Mouse (Mus musculus) forebrain, embryonic 14.5 days (tissue): ENCODE measurements around the gene Adgra1. TPM values are rescaled to one million over a fixed set of nuclear protein-coding genes. Genes with fewer than 3 reads are reported as not detected.

ENCODE experiments used
- ATAC-seq: fragments of 200-750 bp; cut with Nextera tagmentation; 2 replicates; pipeline ENCODE4 v1.8.0; 2017; ENCODE audit warnings: mild to moderate bottlenecking, moderate library complexity
- DNase-seq: peaks from one replicate; pipeline ENCODE4 v3.0.0-alpha.2; 2015; ENCODE audit warnings: low spot score
- H3K27ac ChIP-seq: fragments of 300-500 bp; sonication (generic); 2 replicates; pipeline ENCODE4 v1.5.1; 2014; ENCODE audit warnings: low read depth, mild to moderate bottlenecking, control low read depth, low read length, moderate library complexity
- H3K27me3 ChIP-seq: fragments of 300-500 bp; sonication (generic); replicated peaks from 2 replicates; pipeline ENCODE4 v1.6.1; 2014; ENCODE audit warnings: low read length, control low read depth, mixed read lengths; ENCODE audit not compliant: control insufficient read depth, insufficient read depth
- H3K36me3 ChIP-seq: fragments of 300-500 bp; sonication (generic); 2 replicates; pipeline ENCODE4 v1.6.1; 2014; ENCODE audit warnings: low read length, control low read depth; ENCODE audit not compliant: control insufficient read depth, insufficient read depth
- H3K4me1 ChIP-seq: fragments of 300-500 bp; sonication (generic); 2 replicates; pipeline ENCODE4 v1.6.1; 2014; ENCODE audit warnings: antibody characterized with exemption, low read length, control low read depth; ENCODE audit not compliant: control insufficient read depth, insufficient read depth
- H3K4me2 ChIP-seq: fragments of 300-500 bp; sonication (generic); 2 replicates; pipeline ENCODE4 v1.6.1; 2014; ENCODE audit warnings: mild to moderate bottlenecking, control low read depth, low read length
- H3K4me3 ChIP-seq: fragments of 300-500 bp; sonication (generic); 2 replicates; pipeline ENCODE4 v1.5.1; 2014; ENCODE audit warnings: low read depth, low read length, control low read depth
- H3K9ac ChIP-seq: fragments of 300-500 bp; sonication (generic); 2 replicates; pipeline ENCODE4 v1.6.1; 2014; ENCODE audit warnings: mild to moderate bottlenecking, low read length, control low read depth, moderate library complexity
- H3K9me3 ChIP-seq: fragments of 300-500 bp; sonication (generic); replicated peaks from 2 replicates; pipeline ENCODE4 v1.6.1; 2016; ENCODE audit warnings: low read length, control low read depth, mixed read lengths; ENCODE audit not compliant: control insufficient read depth
- WGBS: fragments of 180-500 bp; shearing (Covaris S2); extraction: QIAGEN DNeasy Blood & Tissue Kit; methylation state at CpG from one replicate; pipeline ENCODE4 v1.1.7; 2014; 5-methylcytosine and 5-hydroxymethylcytosine counted together
- polyA plus RNA-seq: library from polyadenylated mRNA; unstranded; fragments of >200 nt; fragmentation: Nextera tagmentation; extraction: Ambion mirVana; gene quantifications from 2 replicates; pipeline ENCODE4 v1.2.1, GENCODE M21; 2014

The Adgra1 gene
- 7.4 and 8.1 TPM in 2 replicates for polyA plus RNA-seq

DNA sequence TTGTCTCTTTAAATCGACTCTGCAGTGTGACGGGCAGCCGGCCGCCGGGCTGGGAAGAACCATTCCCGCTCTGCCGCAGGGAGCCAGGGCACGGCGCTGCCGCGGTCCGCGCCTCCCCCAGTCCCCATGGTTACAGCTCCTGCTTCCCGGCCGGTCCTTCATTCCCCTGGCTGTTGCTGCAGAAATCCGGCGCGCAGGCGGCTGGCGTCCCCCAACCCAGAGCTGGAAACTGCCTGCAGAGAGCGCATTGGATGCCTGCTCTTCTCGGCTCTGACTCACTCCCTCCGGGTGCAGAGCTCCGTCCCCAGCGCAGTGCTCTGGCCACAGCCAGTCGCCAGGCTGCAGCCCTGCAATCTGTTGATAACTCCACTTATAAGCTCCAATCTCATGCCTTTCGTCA is at the start of gene Adgra1:
Gene Adgra1, plus strand, starts transcription at position 139 of the 400 bp plus-strand sequence.
- peak within 1 kb of the TSS; percentile 18 for H3K4me3 ChIP-seq
- H3K4me2 ChIP-seq, result peak within 1 kb of the TSS; percentile 52
- peak; percentile 87 for ATAC-seq
- no peaks in the 10 kb centered on the region for H3K36me3 ChIP-seq
- no peaks in the 10 kb centered on the region for H3K9me3 ChIP-seq
- peak within 1 kb of the TSS; percentile 32 for H3K9ac ChIP-seq
- DNase-seq, result peak; percentile 91
- no peaks in the 10 kb centered on the region for H3K27me3 ChIP-seq
- peak within 1 kb of the TSS; percentile 65 for H3K27ac ChIP-seq
- peaks cover 29% of the 10 kb centered on the region for H3K4me1 ChIP-seq
- under 1% methylated on average over 27 of the region's 27 CpGs for WGBS

GRCm38 (mm10) chr7:139787382-139787781 is 46.6 kb upstream of the Adgra1 start:
- H3K9me3 ChIP-seq, result no peaks in the 10 kb centered on the region
- H3K36me3 ChIP-seq, result no peaks in the 10 kb centered on the region
- H3K4me2 ChIP-seq, result no peak overlapping the region
- DNase-seq, result no peak
- no peaks in the 10 kb centered on the region for H3K4me1 ChIP-seq
- H3K27ac ChIP-seq, result no peak overlapping the region
- H3K4me3 ChIP-seq, result no peak overlapping the region
- H3K9ac ChIP-seq, result no peak overlapping the region
- H3K27me3 ChIP-seq, result no peaks in the 10 kb centered on the region
- no peak for ATAC-seq
- 80% methylated on average over 2 of the region's 2 CpGs for WGBS

DNA sequence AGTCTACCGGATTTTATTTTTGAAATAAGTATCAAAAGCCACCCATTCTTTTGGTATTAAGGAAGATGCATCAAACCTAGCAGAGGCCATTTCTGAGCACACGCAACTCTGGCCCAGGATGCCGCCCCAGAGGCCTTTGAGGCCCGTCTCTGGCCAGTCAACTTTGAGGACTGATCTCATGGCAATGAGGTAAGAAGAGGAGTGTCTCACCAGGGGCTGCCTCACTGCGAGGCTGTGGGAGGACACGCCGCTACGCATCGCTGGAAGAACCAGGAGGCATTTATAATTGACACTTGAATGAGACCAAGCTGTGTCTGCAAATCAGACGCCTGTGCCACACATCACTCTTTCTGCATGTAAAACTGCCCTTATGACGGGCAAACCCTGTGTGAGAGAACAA is 45.0 kb upstream of the Adgra1 start:
- no peak overlapping the region for H3K4me3 ChIP-seq
- H3K27ac ChIP-seq, result no peak overlapping the region
- 69% methylated on average over 11 of the region's 11 CpGs for WGBS
- no peak for ATAC-seq
- no peaks in the 10 kb centered on the region for H3K36me3 ChIP-seq
- H3K4me1 ChIP-seq, result no peaks in the 10 kb centered on the region
- no peak overlapping the region for H3K9ac ChIP-seq
- no peak overlapping the region for H3K4me2 ChIP-seq
- H3K27me3 ChIP-seq, result no peaks in the 10 kb centered on the region
- DNase-seq, result no peak
- H3K9me3 ChIP-seq, result no peaks in the 10 kb centered on the region

- Histone ChIP-seq H3K4me2 (no peak overlapping the region), H3K36me3 (no peaks in the 10 kb centered on the region), H3K4me3 (no peak overlapping the region), H3K9me3 (no peaks in the 10 kb centered on the region), H3K27ac (no peak overlapping the region), H3K9ac (no peak overlapping the region), H3K27me3 (no peaks in the 10 kb centered on the region), H3K4me1 (no peaks in the 10 kb centered on the region)
- WGBS, result 93% methylated on average over 4 of the region's 4 CpGs
- no peak for ATAC-seq
- DNase-seq, result no peak
Observed at GRCm38 (mm10) chr7:139789718-139790117, 44.3 kb upstream of the Adgra1 start.

DNA sequence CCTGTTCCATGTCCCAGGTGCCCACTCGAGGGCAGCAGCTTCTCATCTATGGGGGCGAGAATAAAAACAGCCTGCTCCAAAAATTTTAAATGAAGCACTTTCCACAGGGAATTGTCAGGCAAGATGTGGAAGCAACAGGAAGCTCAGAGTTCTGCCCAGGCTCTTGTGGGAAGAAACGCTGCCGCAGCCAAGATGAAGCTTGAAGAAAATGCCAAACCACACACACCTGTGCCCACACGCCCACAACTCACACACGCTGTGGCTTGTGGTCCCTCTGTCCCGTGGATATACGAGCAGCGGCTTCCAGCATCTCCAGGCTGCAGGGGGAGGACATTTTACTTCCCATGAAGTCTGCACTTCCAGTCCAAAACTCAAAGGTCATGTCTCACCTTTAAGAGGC is 42.4 kb upstream of the Adgra1 start:
- H3K4me2 ChIP-seq, result no peak overlapping the region
- H3K4me3 ChIP-seq, result no peak overlapping the region
- WGBS, result 84% methylated on average over 9 of the region's 9 CpGs
- H3K27me3 ChIP-seq, result no peaks in the 10 kb centered on the region
- H3K4me1 ChIP-seq, result no peaks in the 10 kb centered on the region
- ATAC-seq (no peak), DNase-seq (no peak)
- no peaks in the 10 kb centered on the region for H3K9me3 ChIP-seq
- no peak overlapping the region for H3K9ac ChIP-seq
- H3K36me3 ChIP-seq, result no peaks in the 10 kb centered on the region
- no peak overlapping the region for H3K27ac ChIP-seq

- Histone ChIP-seq H3K9me3 (no peaks in the 10 kb centered on the region), H3K36me3 (no peaks in the 10 kb centered on the region), H3K4me3 (no peak overlapping the region), H3K4me1 (no peaks in the 10 kb centered on the region), H3K27me3 (no peaks in the 10 kb centered on the region), H3K9ac (no peak overlapping the region), H3K4me2 (no peak overlapping the region), H3K27ac (no peak overlapping the region)
- DNase-seq (peak; percentile 8), ATAC-seq (no peak)
- 39% methylated on average over 9 of the region's 9 CpGs for WGBS
Observed at GRCm38 (mm10) chr7:139795004-139795605, 38.9 kb upstream of the Adgra1 start.

- Histone ChIP-seq H3K9ac (no peak overlapping the region), H3K4me3 (no peak overlapping the region), H3K27me3 (no peaks in the 10 kb centered on the region), H3K4me1 (no peaks in the 10 kb centered on the region), H3K36me3 (no peaks in the 10 kb centered on the region), H3K27ac (no peak overlapping the region), H3K9me3 (no peaks in the 10 kb centered on the region), H3K4me2 (no peak overlapping the region)
- 64% methylated on average over 9 of the region's 9 CpGs for whole genome bisulfite sequencing
- no peak for ATAC-seq
- DNase-seq, result no peak
Observed at GRCm38 (mm10) chr7:139797186-139798109, 36.5 kb upstream of the Adgra1 start.

GRCm38 (mm10) chr7:139806175-139806601 is 27.8 kb upstream of the Adgra1 start:
- no peak overlapping the region for H3K4me2 ChIP-seq
- H3K4me3 ChIP-seq, result no peak overlapping the region
- H3K27me3 ChIP-seq, result no peaks in the 10 kb centered on the region
- peak overlapping the region; percentile 24; the same call in 1 of the 2 replicates for H3K27ac ChIP-seq
- 0 out of 2 replicates have a peak, but pooled peaks cover 4% of the 10 kb centered on the region for H3K4me1 ChIP-seq
- WGBS, result 44% methylated on average over 8 of the region's 8 CpGs
- peak; percentile 66 for DNase-seq
- ATAC-seq, result peak; percentile 60; the same call in 1 of the 2 replicates
- H3K9me3 ChIP-seq, result no peaks in the 10 kb centered on the region
- no peak overlapping the region for H3K9ac ChIP-seq
- H3K36me3 ChIP-seq, result no peaks in the 10 kb centered on the region

- WGBS, result 85% methylated on average over 6 of the region's 6 CpGs
- Histone ChIP-seq H3K9ac (no peak overlapping the region), H3K4me1 (0 out of 2 replicates have a peak, but pooled peaks cover 4% of the 10 kb centered on the region), H3K4me2 (no peak overlapping the region), H3K4me3 (no peak overlapping the region), H3K36me3 (no peaks in the 10 kb centered on the region), H3K9me3 (no peaks in the 10 kb centered on the region), H3K27ac (no peak overlapping the region), H3K27me3 (no peaks in the 10 kb centered on the region)
- no peak for DNase-seq
- ATAC-seq, result no peak
Observed at GRCm38 (mm10) chr7:139810036-139810435, 23.9 kb upstream of the Adgra1 start.
